Mouse (Mus musculus) CH12.LX (cell line): Measurements from ENCODE around the gene Prkaa1.

Experiments
- CHD1 ChIP-seq: IDR thresholded peaks from 2 replicates; pipeline ENCODE4 v1.6.1; 2012; ENCODE audit warnings: low read depth, low read length, improper control_type of control experiment, inconsistent platforms
- CTCF ChIP-seq, 2 experiments: IDR thresholded peaks in 1 of 2; conservative IDR thresholded peaks in 1 of 2; 2 replicates each; pipeline ENCODE4 v1.5.1; 2011 to 2012; ENCODE audit warnings: low read depth in 2 of 2, low read length in 2 of 2, improper control_type of control experiment in 1 of 2, inconsistent platforms in 1 of 2, mild to moderate bottlenecking in 1 of 2, moderate library complexity in 1 of 2
- EP300 ChIP-seq: IDR thresholded peaks from 2 replicates; pipeline ENCODE4 v1.6.1; 2011; ENCODE audit warnings: low read length, improper control_type of control experiment
- GABPA ChIP-seq: IDR thresholded peaks from 2 replicates; pipeline ENCODE4 v1.6.1; 2012; ENCODE audit warnings: low read depth, low read length, improper control_type of control experiment, inconsistent platforms; ENCODE audit not compliant: insufficient replicate concordance
- JUN ChIP-seq: IDR thresholded peaks from 2 replicates; pipeline ENCODE4 v1.6.1; 2011; ENCODE audit warnings: low read depth, mild to moderate bottlenecking, low read length, improper control_type of control experiment, moderate library complexity; ENCODE audit not compliant: insufficient read depth
- MEF2A ChIP-seq: IDR thresholded peaks from 2 replicates; pipeline ENCODE4 v1.6.1; 2014; ENCODE audit warnings: low read depth, mild to moderate bottlenecking, inconsistent platforms, low read length, improper control_type of control experiment, borderline replicate concordance
- NELFE ChIP-seq: IDR thresholded peaks from 2 replicates; pipeline ENCODE4 v1.6.1; 2011; ENCODE audit warnings: low read depth, low read length, improper control_type of control experiment
- POLR2A ChIP-seq: IDR thresholded peaks from 2 replicates; pipeline ENCODE4 v1.6.1; 2011; ENCODE audit warnings: low read depth, mild to moderate bottlenecking, improper control_type of control experiment, low read length
- UBTF ChIP-seq: IDR thresholded peaks from 2 replicates; pipeline ENCODE4 v1.6.1; 2012; ENCODE audit warnings: low read depth, mild to moderate bottlenecking, inconsistent platforms, low read length, improper control_type of control experiment, moderate library complexity

DNA sequence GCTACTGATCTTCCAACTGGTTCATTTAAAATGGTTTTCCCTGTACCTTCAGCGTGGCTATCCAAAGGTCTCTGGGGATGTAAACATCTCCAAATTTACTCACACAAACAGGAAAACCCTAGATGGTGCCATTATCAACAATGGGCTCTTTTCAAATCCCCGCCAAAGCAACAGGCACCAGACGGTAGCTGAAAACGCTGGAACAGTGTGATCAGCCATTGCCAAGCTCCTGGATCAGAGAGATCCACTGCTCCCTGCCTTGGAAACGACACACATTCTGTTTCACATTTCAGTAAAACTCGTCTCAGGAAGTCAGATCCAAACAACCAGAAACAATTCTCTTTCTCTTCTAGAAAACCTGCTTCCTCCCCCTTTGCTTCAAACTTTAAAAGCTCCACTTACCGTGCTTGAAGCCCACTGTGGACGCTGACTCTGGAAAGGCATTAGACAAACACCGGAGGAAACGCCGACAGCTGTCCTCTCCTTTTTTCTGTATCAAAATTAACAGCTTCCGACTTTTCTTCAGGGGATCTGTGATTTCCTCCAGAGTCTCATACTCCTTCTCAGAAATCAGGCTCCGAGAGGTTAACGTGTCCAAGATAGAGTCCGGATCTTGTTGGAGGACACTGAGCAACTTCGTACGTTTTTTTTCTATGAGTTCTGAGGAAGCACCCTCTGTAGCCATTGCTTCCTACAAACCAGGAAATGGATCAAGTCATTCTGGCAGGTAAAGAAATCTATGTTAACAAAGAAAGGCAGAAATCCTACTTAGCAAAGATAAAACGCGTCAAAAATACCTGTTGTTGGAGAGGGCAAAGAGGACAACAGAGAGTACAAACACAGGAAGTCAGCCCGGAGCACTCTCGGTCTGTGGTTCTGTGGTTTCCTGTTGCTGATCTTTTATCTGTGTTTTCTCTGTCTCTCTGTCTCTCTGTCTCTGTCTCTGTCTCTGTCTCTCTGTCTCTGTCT is 35.7 kb upstream of the Prkaa1 start, which contains the start of gene Card6:
- TF ChIP-seq POLR2A (0 out of 2 replicates have a peak, but pooled peaks have one; percentile 26), CHD1 (no peak), CTCF (conservative IDR thresholded peaks at IDR 0.05 in 1 of 2, IDR thresholded peaks at IDR 0.05 in 1 of 2; ENCODE audit: low read depth in 2 of 2, low read length in 2 of 2) (no peak), JUN (no peak), EP300 (peak; percentile 33; the same call in 1 of the 2 replicates), UBTF (no peak), MEF2A (no peak), GABPA (no peak), NELFE (no peak)
